Mouse (Mus musculus): Measurements from ENCODE around the gene Stk31.
A peak's percentile ranks its signal among the peaks of the same experiment; 100 is the strongest.
"Not testable (repeated sequence)": the region's sequence is repeated elsewhere in the genome, so short reads cannot be mapped to it uniquely, and the experiment has no call there.

Gene Stk31

DNA sequence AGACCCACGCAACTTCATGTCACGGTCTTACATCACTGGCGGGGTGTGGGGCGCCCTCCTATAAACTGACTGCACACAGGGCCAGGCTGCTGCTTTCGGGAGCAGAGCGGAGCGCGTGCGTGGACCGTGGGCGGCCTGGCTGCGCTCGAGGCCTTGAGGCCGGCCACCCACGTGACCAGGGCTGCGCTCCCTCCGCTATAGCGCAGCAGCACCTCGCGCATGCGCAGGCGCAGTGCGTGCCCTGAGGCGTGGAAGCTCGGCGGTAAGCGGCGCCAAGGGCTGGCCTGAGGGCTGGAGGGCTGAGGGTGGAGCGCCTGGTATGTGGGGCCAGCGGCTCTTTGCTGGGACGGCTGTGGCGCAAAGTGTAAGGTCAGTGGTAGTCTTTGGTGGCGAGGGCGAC is at the start of gene Stk31:
Stk31 (plus strand) TSS at position 289 of the 400 bp plus-strand sequence.
- DNase-seq (ENCODE audit: low spot score): peak; percentile 26

DNA sequence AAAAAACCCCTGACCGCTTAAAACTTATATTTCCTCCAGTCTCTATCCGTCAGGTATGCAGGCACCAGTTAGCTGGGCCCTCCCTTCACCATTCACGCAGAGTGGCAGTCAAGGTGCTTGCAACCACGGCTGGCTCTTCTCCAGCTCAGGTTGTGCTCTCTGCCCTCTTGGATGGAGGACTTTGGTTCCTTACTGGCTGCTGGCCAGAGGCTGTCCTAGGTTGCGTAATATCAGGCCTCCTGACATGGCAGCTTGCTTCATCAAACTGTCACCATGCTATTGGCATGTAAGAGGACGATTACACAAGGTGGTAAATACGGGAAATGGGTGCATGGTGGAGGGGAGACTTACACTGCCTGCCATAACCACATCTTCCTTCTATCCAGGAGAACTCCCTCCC is 45.6 kb upstream of the Stk31 start:
- peak; percentile 21 for DNase-seq (ENCODE audit: low spot score)

DNA sequence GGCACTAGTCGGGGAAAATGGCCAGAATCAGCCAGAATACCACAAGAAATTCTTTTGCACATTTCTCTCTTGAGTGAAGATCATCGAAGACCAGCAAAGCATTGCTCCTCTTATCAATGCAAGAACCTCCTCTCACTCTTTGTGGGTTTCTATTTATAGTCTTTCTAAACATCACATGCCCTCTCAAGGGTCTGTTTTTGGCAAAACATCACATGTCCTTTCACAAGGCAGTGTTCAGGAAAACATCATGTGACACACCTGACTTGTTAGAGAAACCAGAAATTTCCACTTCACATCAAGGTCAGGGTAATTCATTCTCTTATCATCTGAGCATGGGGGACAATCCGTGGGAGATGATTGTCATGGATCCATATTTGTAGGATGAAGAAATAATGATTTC is 40.8 kb upstream of the Stk31 start:
- DNase-seq (ENCODE audit: low spot score): no peak

DNA sequence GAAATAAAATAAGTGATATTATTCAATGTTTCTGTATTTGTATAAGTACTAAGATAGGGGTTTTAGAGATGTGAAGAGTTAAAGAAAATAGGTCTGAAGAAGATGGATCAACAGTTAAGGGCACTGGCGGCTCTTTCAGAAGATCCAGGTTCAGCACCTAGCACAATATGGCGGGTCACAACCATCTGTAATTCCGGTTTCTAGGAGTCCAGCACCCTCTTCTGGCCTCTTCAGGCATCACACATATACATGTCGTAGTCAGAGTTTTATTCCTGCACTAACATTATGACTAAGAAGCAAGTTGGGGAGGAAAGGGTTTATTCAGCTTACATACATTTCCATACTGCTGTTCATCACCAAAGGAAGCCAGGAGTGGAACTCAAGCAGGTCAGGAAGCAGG is 40.2 kb upstream of the Stk31 start:
- no peak for DNase-seq (ENCODE audit: low spot score)

DNA sequence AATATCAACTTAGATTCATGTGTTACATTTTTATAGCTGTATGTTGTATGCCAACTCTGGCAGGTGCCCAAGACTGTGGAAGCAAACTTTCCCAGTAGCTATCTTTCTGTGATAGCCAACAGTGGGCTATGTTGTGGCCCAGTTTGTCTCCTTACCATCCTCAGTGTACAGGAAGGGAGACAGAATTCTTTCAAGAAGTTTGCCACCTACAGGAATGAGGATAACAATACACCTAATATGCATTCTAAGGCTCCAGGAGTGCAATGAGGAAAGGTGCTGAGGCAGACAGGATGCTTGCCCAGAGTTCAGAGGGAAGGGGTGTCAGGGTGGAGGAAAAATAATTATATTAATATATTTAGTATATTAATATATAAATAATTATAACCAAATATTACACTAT is 35.0 kb upstream of the Stk31 start:
- DNase-seq (ENCODE audit: low spot score): no peak

DNA sequence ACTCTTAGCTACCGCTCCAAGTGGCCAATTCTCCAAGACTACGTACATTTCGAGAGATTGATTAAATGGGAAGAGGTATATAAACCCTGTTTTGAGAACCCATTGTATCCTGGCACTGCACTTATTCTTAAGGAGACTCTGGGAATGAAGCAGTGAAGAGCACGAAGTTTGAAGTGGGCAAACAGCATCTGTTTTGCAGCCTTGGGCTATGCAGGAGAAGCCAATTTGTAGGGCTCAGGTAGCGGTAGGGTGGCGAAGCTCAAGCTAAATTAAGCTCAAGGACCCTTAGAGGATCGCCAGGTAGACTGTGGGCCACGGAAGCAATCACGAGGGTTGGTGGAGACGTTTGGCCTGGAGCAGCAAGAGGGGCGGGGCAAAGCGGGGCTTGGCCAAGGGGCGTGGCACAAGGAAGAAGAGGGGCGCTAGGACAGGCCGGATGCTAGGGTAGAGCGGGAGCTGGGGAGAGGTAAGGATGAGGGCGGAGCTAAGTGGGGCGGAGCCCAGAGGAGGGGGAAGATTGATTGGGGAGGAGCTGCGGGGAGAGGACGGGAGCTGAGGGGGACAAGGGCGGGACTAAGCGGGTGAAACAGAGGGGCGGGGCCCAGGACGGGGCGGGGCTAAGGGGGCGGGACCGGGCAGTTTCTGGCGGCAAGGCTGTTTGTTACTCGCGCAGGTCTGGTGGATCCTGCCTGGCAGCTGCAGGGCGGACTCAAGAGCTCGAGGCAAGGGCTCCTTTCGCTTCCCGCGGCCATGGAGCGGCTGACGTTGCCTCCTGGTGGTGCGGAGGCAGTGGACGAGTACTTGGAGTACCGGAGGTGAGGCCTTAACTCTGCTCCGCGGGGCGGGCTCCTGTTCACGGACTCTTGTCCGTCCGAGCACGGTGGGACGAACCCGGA is 28.0 kb upstream of the Stk31 start, which contains the start of gene Fam221a:
Fam221a (plus strand) TSS at position 581 of the 896 bp plus-strand sequence.
- DNase-seq (ENCODE audit: low spot score): peak; percentile 92

DNA sequence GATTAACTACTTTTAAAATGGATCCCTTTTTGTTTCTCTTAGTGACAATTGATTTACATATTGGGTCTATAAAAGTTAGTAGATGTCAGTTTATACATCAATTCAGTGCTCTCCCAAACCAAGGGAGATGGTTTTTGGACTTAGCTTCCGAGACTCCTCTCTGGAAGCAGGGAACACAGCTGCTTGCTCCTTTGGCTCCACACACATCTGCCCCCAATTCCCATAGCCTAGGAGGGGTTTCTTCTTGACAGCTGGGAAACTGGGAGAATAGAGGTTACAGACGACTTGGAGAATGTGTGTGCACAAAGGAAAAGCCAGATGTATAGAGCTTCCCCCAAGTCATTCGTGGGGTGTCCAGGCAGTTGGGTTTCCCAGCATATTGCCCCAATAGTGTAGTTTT is 27.2 kb upstream of the Stk31 start:
- DNase-seq (ENCODE audit: low spot score): no peak

DNA sequence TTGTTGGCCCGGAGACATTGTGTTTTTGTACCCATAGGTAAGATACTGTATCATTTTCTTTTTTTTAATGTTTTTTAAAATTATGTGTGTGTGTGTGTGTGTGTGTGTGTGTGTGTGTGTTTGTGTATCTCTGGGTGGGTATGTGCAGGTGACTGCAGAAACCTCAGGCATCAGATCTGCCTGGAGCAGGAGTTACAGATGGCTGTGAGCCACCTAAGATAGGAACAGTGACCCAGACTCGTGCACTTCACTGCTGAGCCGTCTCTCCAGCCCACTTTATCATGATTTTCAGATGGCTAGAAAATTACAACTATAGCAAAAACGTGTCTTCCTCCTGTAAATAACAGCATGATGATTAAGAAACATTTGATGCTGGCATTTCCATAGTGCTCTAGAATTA is 22.7 kb upstream of the Stk31 start:
- no peak for DNase-seq (ENCODE audit: low spot score)

DNA sequence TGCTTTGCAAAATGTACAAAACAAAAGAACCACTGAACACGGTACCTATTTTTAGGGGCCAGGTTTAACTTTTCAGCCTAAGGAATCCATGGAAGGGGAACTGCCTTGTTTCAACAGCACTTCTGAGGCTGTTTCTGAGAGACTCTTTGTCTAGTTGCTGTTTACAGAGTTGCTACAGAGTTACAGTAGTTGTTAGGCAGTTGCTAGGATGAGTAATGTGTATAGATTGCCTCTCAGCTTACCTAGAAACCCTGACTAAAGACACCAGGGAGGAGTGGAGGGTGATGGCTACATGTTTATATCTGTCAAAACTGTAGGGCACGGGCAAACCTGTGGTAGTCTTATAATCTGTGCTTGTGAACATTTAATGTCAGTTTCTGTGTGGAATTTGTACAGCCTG is 21.5 kb upstream of the Stk31 start:
- DNase-seq (ENCODE audit: low spot score): no peak

DNA sequence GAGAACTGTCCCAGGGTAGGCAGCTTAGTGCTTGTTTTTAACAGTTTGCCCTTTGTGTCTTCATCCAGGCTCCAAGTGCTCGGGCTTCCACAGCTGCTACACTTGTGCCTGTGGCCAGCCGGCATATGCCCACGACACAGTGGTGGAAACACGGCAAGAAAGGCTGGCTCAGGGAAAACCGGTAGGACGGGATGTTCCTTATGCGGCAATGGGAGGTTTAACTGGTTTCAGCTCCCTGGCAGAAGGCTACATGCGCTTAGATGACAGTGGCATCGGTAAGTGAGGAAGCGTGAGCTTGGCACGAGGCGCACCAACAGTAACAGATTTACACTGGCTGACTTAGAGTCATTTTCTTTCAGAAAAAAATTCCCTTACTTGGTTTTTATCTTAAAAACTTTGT is 17.1 kb upstream of the Stk31 start:
- peak; percentile 64 for DNase-seq (ENCODE audit: low spot score)

DNA sequence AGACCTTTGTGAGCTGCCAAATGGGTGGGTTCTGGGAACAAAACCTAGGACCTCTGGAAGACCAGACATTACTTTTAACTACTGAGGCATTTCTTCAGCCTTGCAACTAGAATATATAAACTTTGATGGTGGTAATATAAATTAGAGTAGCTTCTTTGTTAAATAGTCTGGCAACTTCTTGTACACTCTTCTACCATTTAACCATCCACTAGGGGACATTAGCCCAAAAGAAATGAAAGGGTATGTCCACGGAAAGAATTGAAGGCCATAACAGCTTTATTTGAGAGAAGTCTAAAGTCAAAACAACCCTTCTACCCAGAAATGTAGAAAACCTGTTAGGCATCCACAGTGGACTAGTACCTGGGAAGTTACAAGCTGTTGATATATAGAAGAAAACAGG is 1.1 kb upstream of the Stk31 start:
- no peak for DNase-seq (ENCODE audit: low spot score)

DNA sequence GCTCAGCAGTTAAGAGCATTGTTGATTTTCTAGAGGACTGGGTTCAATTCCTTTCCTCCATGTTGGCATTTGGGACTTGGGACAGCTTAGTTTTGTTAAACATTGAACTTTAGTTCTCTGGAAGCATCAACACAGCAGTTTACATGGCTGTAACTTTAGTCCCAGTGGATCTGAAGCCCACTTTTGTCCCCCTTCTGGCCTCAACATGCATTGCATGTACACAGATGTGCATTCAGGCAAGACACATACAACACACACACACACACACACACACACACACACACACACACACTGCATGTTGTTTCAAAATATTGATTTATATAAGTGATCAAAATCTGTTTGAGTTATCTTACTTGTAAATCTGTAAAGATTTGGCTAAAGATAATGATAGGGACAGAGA is 2.1 kb downstream of the Stk31 start:
- DNase-seq (ENCODE audit: low spot score): no peak

DNA sequence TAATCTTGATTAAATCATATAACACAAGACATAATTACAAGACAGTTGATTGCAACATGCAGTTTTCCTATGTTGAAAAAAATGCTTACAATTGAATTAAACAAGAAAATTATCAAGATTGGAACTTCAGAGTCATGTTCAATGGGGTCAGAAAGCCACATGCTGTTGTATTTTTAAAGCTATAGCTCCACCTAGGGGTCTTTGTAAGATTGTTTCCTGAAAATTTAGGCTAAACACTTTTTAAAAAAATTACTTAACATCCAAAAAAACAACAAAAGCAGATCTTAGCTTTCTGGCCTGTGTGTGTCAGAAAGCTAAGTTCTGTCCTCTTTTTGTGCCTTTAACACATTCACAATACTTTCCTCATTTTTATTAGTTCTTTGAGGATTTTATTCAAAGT is 3.0 kb downstream of the Stk31 start:
- DNase-seq (ENCODE audit: low spot score): no peak

DNA sequence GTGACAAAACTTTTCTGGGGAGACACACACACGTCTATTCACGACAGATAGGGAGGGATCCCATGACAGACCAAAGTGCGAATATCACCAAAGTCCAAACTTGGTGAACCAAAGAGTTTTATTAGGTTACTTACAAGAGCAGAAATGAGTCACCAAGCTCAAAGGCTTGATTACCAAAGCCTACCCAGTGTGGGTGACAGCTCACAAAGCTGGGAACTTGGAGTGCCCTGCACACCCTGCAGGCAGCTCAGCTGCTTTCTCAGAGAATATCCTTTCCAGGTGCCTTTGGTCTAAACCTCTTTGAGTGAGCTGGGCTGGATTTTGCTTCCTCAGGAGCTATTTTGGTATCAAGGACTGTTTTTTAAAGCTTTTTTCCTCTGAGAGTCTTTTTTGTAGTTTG is 15.4 kb downstream of the Stk31 start:
- no peak for DNase-seq (ENCODE audit: low spot score)

DNA sequence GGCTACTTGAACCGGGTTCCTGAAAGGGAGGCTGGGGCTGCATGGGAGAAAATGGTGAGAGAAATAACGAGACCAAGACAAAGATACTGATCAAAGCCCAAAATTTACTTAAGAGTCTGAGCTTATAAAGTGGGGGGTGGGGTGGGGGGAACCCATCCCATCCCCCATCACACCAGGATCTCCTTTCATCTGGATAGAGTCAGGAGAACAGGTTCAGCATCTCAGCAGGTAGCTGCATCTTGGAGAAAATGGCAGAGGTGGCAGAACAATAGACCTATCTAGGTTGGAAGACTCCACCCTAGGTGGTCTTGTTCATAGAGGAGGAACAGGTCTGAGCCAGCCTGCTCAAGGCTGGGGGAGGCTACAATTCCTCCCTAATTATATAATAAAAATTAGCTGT is 17.6 kb downstream of the Stk31 start:
- DNase-seq (ENCODE audit: low spot score): not testable (repeated sequence)

DNA sequence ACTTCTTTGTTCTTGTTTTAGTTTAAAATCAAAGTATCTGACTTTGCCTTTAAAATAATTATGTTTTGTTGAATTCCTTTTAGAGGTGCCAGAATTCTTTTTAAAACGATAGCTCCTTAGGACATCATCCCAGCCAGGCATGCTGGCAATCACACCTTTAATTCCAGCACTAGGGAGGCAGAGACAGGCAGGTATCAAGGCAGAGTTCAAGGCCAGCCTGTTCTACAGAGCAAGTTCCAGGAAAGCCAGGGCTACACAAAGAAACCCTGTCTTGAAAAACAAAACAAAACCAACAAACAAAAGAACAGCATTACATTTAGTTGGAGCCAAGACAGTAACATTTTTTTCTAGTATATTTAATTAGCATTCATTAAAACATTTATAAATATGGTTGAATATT is 20.6 kb downstream of the Stk31 start:
- no peak for DNase-seq (ENCODE audit: low spot score)

DNA sequence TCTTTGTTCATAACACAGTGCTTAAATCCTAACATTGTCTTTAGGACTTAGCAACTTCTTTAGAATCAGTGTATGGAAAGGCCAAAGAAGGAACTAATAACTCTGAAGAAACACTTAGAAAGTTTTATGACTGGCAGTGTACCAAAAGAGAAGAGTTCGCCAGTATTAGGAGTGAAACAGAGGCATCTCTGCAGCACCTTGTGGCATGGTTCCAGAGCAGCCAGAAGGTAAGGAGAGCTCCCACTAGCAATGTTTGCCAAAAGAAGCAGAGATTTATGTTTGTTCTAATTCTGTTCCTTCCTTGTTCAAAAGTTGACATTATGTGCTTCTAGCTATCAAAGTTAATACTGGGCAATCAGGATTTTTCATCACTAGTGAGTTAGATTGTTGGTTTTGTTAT is 41.9 kb downstream of the Stk31 start:
- peak; percentile 4 for DNase-seq (ENCODE audit: low spot score)

DNA sequence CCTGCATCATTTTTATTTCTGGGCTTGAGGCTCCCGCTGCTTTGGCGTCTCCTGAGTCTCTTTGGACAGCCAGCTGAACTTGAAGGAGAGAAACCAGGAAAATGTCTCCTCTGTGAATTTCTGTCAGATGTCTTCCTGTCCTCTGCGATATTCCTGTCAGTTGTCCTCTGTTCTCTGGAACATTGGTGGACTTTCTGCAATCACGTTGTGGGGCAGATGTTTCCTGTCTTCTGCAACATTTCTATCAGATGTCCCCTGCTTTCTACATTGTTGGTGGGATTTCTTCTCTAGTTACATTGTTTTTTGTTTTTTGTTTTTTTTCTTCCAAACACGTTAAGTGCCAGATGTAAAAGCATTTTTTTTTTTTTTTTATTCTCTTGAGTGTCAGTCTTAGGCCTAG is 62.7 kb downstream of the Stk31 start:
- DNase-seq (ENCODE audit: low spot score): no peak

DNA sequence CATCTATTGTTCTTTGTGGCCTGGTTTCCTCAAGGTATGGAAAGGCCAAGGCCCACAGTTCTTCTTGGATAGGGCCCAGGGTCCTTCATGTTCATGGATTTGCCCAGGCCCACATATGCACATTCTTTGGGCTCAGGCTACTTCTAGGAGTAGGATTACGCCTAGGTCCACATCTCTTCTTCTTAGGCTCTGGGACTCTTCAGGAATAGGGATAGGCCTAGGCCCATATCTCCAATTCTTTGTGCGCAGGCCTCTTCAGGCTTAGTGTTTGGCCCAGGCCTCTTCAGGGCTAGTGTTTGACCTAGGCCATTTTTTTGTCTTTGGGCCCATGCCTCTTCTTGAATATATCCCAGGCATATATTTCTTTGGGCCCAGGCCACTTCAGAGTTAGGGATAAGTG is 87.8 kb downstream of the Stk31 start:
- no peak for DNase-seq (ENCODE audit: low spot score)

DNA sequence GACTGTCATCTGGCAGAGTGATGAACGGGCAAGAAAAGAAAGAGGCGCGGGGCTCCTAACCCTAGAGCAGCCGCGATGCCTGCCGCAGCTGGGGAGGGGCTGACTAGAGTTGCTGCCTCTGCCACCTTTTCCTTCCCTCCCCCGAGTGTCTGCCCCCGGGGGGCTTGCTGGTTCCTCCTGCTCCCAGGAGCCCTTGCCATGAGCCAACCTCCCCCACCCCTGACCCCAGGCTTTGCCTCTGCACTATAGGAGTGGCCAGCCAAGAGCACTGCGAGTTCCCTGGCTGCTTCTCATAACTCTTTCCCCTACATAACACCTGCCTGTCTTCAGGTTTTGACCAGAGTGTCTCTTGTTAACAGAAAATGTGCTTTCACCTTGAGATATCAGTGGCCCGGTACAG is 96.1 kb downstream of the Stk31 start:
- no peak for DNase-seq (ENCODE audit: low spot score)

DNA sequence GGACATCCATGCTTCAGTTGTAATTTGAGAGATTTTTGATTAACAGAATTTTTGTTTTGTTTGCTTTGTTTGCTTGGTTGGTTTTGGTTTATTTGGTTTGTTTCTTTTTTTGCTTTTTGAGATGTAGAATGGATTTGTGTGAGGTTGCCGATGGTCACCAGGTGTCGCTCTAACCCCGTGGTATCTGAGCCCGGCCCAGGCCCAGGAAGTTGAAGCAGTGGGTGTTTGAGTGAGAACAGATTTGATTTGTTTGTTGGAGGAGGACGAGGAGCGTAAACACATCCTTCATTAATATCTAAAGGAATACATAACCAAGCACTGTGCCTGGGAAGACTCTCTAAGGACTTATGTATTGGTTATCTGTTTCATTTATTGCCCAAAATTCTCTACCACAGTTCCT is 123.6 kb downstream of the Stk31 start:
- DNase-seq (ENCODE audit: low spot score): peak; percentile 67
